Mouse (Mus musculus): ENCODE results near the gene Ddx46.

DNA sequence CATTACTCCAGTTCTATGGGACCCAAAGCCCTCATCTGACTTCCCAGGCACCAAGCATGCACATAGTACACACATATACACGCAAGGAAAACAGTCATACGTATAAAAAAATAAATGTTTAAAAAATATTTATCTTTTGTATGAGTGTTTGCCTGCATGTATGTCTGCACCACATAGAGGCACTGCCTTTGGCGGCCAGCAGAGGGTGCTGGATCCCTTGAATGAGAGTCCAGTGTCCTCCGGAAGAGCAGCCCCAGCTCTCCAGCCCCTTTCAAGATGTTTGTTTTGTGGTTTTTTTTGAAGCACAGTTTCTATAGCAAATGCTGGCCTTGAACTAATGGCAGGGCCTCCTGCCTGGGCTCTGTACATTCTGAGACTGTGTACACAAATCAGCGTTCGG, 33.7 kb downstream of the Ddx46 start:
- TF ChIP-seq CTCF (IDR thresholded peaks at IDR 0.05; ENCODE audit: control insufficient read depth, insufficient read depth, low read length) = peak; percentile 73
- TF ChIP-seq POLR2A (IDR thresholded peaks at IDR 0.05; ENCODE audit: borderline replicate concordance, control insufficient read depth, low read depth, low read length) = no peak

Data from bone marrow, adult 2 months (tissue).